Mouse (Mus musculus) urinary bladder, adult 2 months (tissue): Measurements from ENCODE around the gene Ceacam18. TPM values are rescaled to one million over a fixed set of nuclear protein-coding genes. Genes with fewer than 3 reads are reported as not detected.
"Not testable (repeated sequence)": the region's sequence is repeated elsewhere in the genome, so short reads cannot be mapped to it uniquely, and the experiment has no call there.

ENCODE experiments used
- DNase-seq: peaks from one replicate; pipeline ENCODE4 v3.0.0; 2022; ENCODE audit warnings: low spot score
- polyA plus RNA-seq: library from polyadenylated mRNA; depleted of rRNA; stranded (reverse); fragments of >200 nt; gene quantifications from 2 replicates; pipeline ENCODE4 v1.2.3, GENCODE M21; 2012; rRNA removed

Ceacam18 gene
- polyA plus RNA-seq, 1 experiment, result not detected

DNA sequence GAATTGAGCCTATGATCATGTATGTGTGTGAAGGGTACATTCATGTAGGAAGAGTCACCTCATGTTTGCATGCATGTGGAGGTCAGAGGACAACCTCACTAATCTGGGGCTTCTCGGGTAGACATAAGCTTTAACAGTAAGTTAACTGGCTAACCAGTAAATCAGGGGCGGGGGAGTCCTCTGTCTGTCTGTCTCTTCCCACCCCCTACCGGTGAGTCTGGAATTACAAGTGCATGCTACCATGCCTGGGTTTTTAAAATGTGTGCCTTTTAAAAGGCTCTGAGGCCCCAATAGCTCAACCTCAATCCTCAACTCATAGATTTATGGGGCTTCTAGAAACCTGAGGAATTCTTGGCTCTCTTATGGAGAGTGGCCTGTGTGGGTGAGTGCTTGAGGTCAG is 34.1 kb downstream of the Ceacam18 start:
- DNase-seq, result no peak

- DNase-seq, result no peak
Observed at GRCm38 (mm10) chr7:43671064-43671808, 36.7 kb downstream of the Ceacam18 start.

GRCm38 (mm10) chr7:43671809-43672580 is 37.5 kb downstream of the Ceacam18 start, which contains the start of gene Ctu1:
Ctu1 (plus strand) TSS chr7:43672016.
- DNase-seq, result peak; percentile 59

GRCm38 (mm10) chr7:43672581-43673260 is 38.2 kb downstream of the Ceacam18 start:
- no peak for DNase-seq

- DNase-seq, result no peak
Observed at GRCm38 (mm10) chr7:43675091-43675490, 40.6 kb downstream of the Ceacam18 start.

- no peak for DNase-seq
Observed at GRCm38 (mm10) chr7:43678517-43678916, 44.0 kb downstream of the Ceacam18 start.

DNA sequence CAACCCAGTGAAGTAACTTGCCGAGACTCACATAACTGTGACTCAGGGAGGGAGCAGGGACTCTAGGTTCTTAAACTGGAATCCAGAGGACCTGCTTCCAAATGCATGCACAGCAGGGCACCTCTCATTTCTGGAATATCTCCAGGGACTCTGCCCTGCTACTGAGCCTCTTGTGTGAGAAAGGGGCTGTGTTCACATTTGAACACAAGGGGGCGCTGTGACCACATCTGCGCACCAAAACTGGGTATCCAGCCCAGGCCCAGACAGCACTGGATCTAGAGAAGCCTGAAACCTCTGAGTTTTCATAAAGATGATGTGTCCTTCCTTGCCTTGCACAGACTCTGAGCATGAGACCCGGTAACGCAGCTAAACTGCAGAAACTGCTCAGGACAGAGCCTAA is 46.5 kb downstream of the Ceacam18 start:
- no peak for DNase-seq

DNA sequence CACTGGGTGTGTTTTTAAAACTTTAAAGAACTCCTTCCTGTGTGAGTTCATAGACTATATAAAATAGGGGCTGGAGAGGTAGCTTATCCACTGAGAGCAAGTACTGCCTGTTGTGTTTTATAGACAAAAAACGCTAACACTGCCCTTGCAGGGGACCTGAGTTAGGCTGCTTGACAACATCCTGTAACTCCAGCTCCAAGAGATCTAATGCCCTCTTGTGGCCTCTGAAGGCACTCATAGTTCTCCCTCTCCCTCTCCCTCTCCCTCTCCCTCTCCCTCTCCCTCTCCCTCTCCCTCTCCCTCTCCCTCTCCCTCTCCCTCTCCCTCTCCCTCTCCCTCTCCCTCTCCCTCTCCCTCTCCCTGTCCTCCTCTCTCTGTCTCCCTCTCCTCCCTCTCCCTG is 48.0 kb downstream of the Ceacam18 start:
- DNase-seq, result not testable (repeated sequence)

GRCm38 (mm10) chr7:43685088-43685487 is 50.6 kb downstream of the Ceacam18 start:
- DNase-seq, result no peak

DNA sequence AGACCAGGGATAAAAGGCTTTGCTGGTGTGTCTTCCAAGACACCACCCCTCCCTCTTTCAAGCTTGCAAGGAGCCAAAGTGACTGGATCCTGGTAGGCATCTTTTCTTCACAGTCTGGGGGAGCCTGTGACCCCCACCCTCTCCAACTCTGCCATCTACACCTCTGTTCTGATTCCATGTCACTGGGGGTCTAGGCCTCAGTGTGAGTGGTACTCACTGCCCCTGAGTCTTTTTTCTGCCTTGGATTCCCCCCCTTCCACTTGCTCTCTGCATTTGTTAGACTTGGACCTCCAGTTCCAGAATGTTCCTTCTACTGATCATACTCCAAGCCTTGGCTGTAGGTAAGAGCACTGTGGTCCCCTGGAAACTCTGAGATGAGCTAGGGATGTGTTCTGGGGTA is 55.6 kb downstream of the Ceacam18 start, which contains the start of gene Klk14:
TSS of gene Klk14 (plus strand) at position 301 of the 400 bp plus-strand sequence.
- no peak for DNase-seq

Other genes starting within 250 kb of the Ceacam18 start
- gene Siglecg, start 226.5 kb upstream of the Ceacam18 start, polyA plus RNA-seq, result 2.0 TPM in 2 replicates
- not detected in 2 replicates for gene Lim2, start 207.0 kb upstream of the Ceacam18 start, polyA plus RNA-seq
- gene Nkg7, start 197.6 kb upstream of the Ceacam18 start, polyA plus RNA-seq, result 4.0 and 4.4 TPM in 2 replicates
- gene Cldnd2, start 193.9 kb upstream of the Ceacam18 start, polyA plus RNA-seq, result not detected in 2 replicates
- gene Etfb, start 190.6 kb upstream of the Ceacam18 start, polyA plus RNA-seq, result 244 and 246 TPM in 2 replicates
- gene Gm45233, start 190.6 kb upstream of the Ceacam18 start, polyA plus RNA-seq, result 0.12 and 0.56 TPM in 2 replicates
- 2.7 and 3.1 TPM in 2 replicates for gene Vsig10l, start 171.6 kb upstream of the Ceacam18 start, polyA plus RNA-seq
- 3.7 and 7.2 TPM in 2 replicates for gene Iglon5, start 144.6 kb upstream of the Ceacam18 start, polyA plus RNA-seq
- gene 4931406B18Rik, start 128.8 kb upstream of the Ceacam18 start, polyA plus RNA-seq, result not detected in 2 replicates
- gene Cd33, start 90.3 kb upstream of the Ceacam18 start, polyA plus RNA-seq, result 5.9 and 7.2 TPM in 2 replicates
- gene Zfp658, start 72.5 kb upstream of the Ceacam18 start, polyA plus RNA-seq, result 4.0 and 4.3 TPM in 2 replicates
- 6.8 and 7.1 TPM in 2 replicates for gene Zfp719, start 55.1 kb upstream of the Ceacam18 start, polyA plus RNA-seq
- gene Zfp819, start 27.5 kb upstream of the Ceacam18 start, polyA plus RNA-seq, result 0.03 TPM in 1 of 2 replicates, not detected in the other
- gene Siglece, start 25.5 kb downstream of the Ceacam18 start, polyA plus RNA-seq, result 1.4 and 2.3 TPM in 2 replicates
- 9.7 and 10.2 TPM in 2 replicates for gene Ctu1, start 37.3 kb downstream of the Ceacam18 start, polyA plus RNA-seq
- gene Klk14, start 55.7 kb downstream of the Ceacam18 start, polyA plus RNA-seq, result 0.06 and 0.07 TPM in 2 replicates
- gene Klk13, start 77.9 kb downstream of the Ceacam18 start, polyA plus RNA-seq, result 0.36 and 0.83 TPM in 2 replicates
- not detected in 2 replicates for gene Klk12, start 134.2 kb downstream of the Ceacam18 start, polyA plus RNA-seq
- gene Klk11, start 139.9 kb downstream of the Ceacam18 start, polyA plus RNA-seq, result 0.23 TPM in 1 of 2 replicates, not detected in the other
- 0.49 and 0.59 TPM in 2 replicates for gene Klk10, start 146.3 kb downstream of the Ceacam18 start, polyA plus RNA-seq
- 0.04 TPM in 1 of 2 replicates, not detected in the other for gene Klk9, start 157.2 kb downstream of the Ceacam18 start, polyA plus RNA-seq
- gene Klk8, start 162.9 kb downstream of the Ceacam18 start, polyA plus RNA-seq, result 8.1 and 8.9 TPM in 2 replicates
- not detected in 2 replicates for gene Klk7, start 176.6 kb downstream of the Ceacam18 start, polyA plus RNA-seq
- gene Klk6, start 189.8 kb downstream of the Ceacam18 start, polyA plus RNA-seq, result 0.30 TPM in 1 of 2 replicates, not detected in the other
- not detected in 2 replicates for gene Klk5, start 207.3 kb downstream of the Ceacam18 start, polyA plus RNA-seq
- gene Klk4, start 246.5 kb downstream of the Ceacam18 start, polyA plus RNA-seq, result not detected in 2 replicates